Mouse (Mus musculus) liver, embryonic 13.5 days (tissue): ENCODE measurements around the gene Ltc4s. TPM values are rescaled to one million over a fixed set of nuclear protein-coding genes. Genes with fewer than 3 reads are reported as not detected.

Experiments used
- ATAC-seq: fragments of 200-750 bp; cut with Nextera tagmentation; 2 replicates; pipeline ENCODE4 v1.8.0; 2017; ENCODE audit warnings: low read depth, mild to moderate bottlenecking, moderate number of reproducible peaks, moderate library complexity
- DNase-seq: peaks from one replicate; pipeline ENCODE4 v3.0.0; 2022
- H3K27ac ChIP-seq: fragments of 300-500 bp; sonication (generic); 2 replicates; pipeline ENCODE4 v1.5.1; 2015; ENCODE audit warnings: moderate library complexity, mild to moderate bottlenecking, inconsistent platforms
- H3K27me3 ChIP-seq: fragments of 300-500 bp; sonication (generic); 2 replicates; pipeline ENCODE4 v1.6.1; 2015; ENCODE audit warnings: mild to moderate bottlenecking, inconsistent platforms
- H3K36me3 ChIP-seq: fragments of 300-500 bp; sonication (generic); 2 replicates; pipeline ENCODE4 v1.6.1; 2015; ENCODE audit warnings: mild to moderate bottlenecking, inconsistent platforms
- H3K4me1 ChIP-seq: fragments of 300-500 bp; sonication (generic); replicated peaks from 2 replicates; pipeline ENCODE4 v1.6.1; 2015; ENCODE audit warnings: inconsistent platforms
- H3K4me2 ChIP-seq: fragments of 300-500 bp; sonication (generic); 2 replicates; pipeline ENCODE4 v1.6.1; 2015; ENCODE audit warnings: inconsistent platforms, mild to moderate bottlenecking, moderate library complexity
- H3K4me3 ChIP-seq: fragments of 300-500 bp; sonication (generic); replicated peaks from 2 replicates; pipeline ENCODE4 v1.5.1; 2015; ENCODE audit warnings: mild to moderate bottlenecking, inconsistent platforms
- H3K9ac ChIP-seq: fragments of 300-500 bp; sonication (generic); 2 replicates; pipeline ENCODE4 v1.6.1; 2015; ENCODE audit warnings: mild to moderate bottlenecking, inconsistent platforms
- H3K9me3 ChIP-seq: fragments of 300-500 bp; sonication (generic); replicated peaks from 2 replicates; pipeline ENCODE4 v1.6.1; 2016; ENCODE audit warnings: inconsistent platforms
- WGBS: fragments of 180-500 bp; shearing (Covaris S2); methylation state at CpG from one replicate; pipeline ENCODE4 v1.1.7; 2015; ENCODE audit not compliant: insufficient replicate concordance; 5-methylcytosine and 5-hydroxymethylcytosine counted together
- polyA plus RNA-seq: library from polyadenylated mRNA; unstranded; fragments of >200 nt; fragmentation: Nextera tagmentation; extraction: Ambion mirVana; gene quantifications from 2 replicates; pipeline ENCODE4 v1.2.1, GENCODE M21; 2015

Ltc4s gene
- polyA plus RNA-seq, 1 experiment from 2014 or later = 0.99 TPM

- no peaks in the 10 kb centered on the region for H3K9me3 ChIP-seq
- H3K27me3 ChIP-seq = no peaks in the 10 kb centered on the region
- H3K4me2 ChIP-seq = no peak overlapping the region
- 58% methylated on average over 5 of the region's 5 CpGs for WGBS
- no peak overlapping the region for H3K9ac ChIP-seq
- no peak overlapping the region for H3K4me3 ChIP-seq
- H3K27ac ChIP-seq = no peak overlapping the region
- no peak for DNase-seq
- H3K4me1 ChIP-seq = peaks cover 8% of the 10 kb centered on the region; the same call in 1 of the 2 replicates
- ATAC-seq = no peak
- H3K36me3 ChIP-seq = no peaks in the 10 kb centered on the region
Measured at GRCm38 (mm10) chr11:50245269-50245668, 6.9 kb upstream of the Ltc4s start.

GRCm38 (mm10) chr11:50243926-50244325 is 5.5 kb upstream of the Ltc4s start:
- Histone ChIP-seq H3K9ac (no peak overlapping the region), H3K4me2 (no peak overlapping the region), H3K4me1 (peaks cover 17% of the 10 kb centered on the region), H3K9me3 (no peaks in the 10 kb centered on the region), H3K4me3 (no peak overlapping the region), H3K27ac (no peak overlapping the region), H3K36me3 (no peaks in the 10 kb centered on the region), H3K27me3 (no peaks in the 10 kb centered on the region)
- DNase-seq (no peak), ATAC-seq (no peak)
- WGBS = 41% methylated on average over 6 of the region's 6 CpGs

- Histone ChIP-seq H3K9ac (no peak overlapping the region), H3K36me3 (peaks cover 2% of the 10 kb centered on the region), H3K27me3 (peaks cover 3% of the 10 kb centered on the region; the same call in 1 of the 2 replicates), H3K27ac (no peak overlapping the region; the same call in 1 of the 2 replicates), H3K4me2 (no peak overlapping the region), H3K9me3 (no peaks in the 10 kb centered on the region), H3K4me3 (no peak overlapping the region), H3K4me1 (peaks cover 50% of the 10 kb centered on the region)
- ATAC-seq (no peak), DNase-seq (no peak)
- 28% methylated on average over 7 of the region's 7 CpGs for WGBS
Measured at GRCm38 (mm10) chr11:50240235-50240911, 2.0 kb upstream of the Ltc4s start.

GRCm38 (mm10) chr11:50238821-50239791 is 690 bp upstream of the Ltc4s start:
- DNase-seq (no peak), ATAC-seq (no peak)
- peak overlapping the region; percentile 2 for H3K27ac ChIP-seq
- H3K4me1 ChIP-seq = peaks cover 50% of the 10 kb centered on the region
- no peak overlapping the region for H3K4me3 ChIP-seq
- H3K9me3 ChIP-seq = no peaks in the 10 kb centered on the region
- H3K9ac ChIP-seq = 0 out of 2 replicates have a peak overlapping the region, but pooled peaks have one; percentile 2
- H3K4me2 ChIP-seq = peak overlapping the region; percentile 99; the same call in 1 of the 2 replicates
- H3K36me3 ChIP-seq = peaks cover 15% of the 10 kb centered on the region
- peaks cover 3% of the 10 kb centered on the region; the same call in 1 of the 2 replicates for H3K27me3 ChIP-seq
- 69% methylated on average over 9 of the region's 9 CpGs for WGBS

GRCm38 (mm10) chr11:50236937-50237835 is 1.2 kb downstream of the Ltc4s start:
- Histone ChIP-seq H3K9ac (peak overlapping the region; percentile 75), H3K4me1 (peaks cover 50% of the 10 kb centered on the region), H3K4me3 (peak overlapping the region; percentile 72), H3K27me3 (peaks cover 3% of the 10 kb centered on the region; the same call in 1 of the 2 replicates), H3K9me3 (no peaks in the 10 kb centered on the region), H3K27ac (no peak overlapping the region), H3K36me3 (peaks cover 34% of the 10 kb centered on the region), H3K4me2 (peak overlapping the region; percentile 99)
- 2% methylated on average over 66 of the region's 66 CpGs for WGBS
- no peak for DNase-seq
- peak; percentile 28 for ATAC-seq

GRCm38 (mm10) chr11:50236540-50236936 is 1.9 kb downstream of the Ltc4s start:
- peaks cover 41% of the 10 kb centered on the region for H3K36me3 ChIP-seq
- H3K4me2 ChIP-seq = peak overlapping the region; percentile 99
- peak overlapping the region; percentile 35 for H3K27ac ChIP-seq
- peak overlapping the region; percentile 72 for H3K4me3 ChIP-seq
- WGBS = 2% methylated on average over 26 of the region's 27 CpGs
- peaks cover 52% of the 10 kb centered on the region for H3K4me1 ChIP-seq
- DNase-seq (peak; percentile 88), ATAC-seq (peak; percentile 90)
- H3K9me3 ChIP-seq = no peaks in the 10 kb centered on the region
- H3K27me3 ChIP-seq = peaks cover 3% of the 10 kb centered on the region; the same call in 1 of the 2 replicates
- peak overlapping the region; percentile 75 for H3K9ac ChIP-seq

GRCm38 (mm10) chr11:50234606-50235005 is 3.8 kb downstream of the Ltc4s start:
- H3K4me3 ChIP-seq = no peak overlapping the region
- DNase-seq (no peak), ATAC-seq (no peak)
- H3K9me3 ChIP-seq = no peaks in the 10 kb centered on the region
- H3K27me3 ChIP-seq = peaks cover 3% of the 10 kb centered on the region; the same call in 1 of the 2 replicates
- no peak overlapping the region for H3K4me2 ChIP-seq
- H3K4me1 ChIP-seq = peaks cover 58% of the 10 kb centered on the region
- 91% methylated on average over 25 of the region's 25 CpGs for WGBS
- H3K9ac ChIP-seq = no peak overlapping the region
- no peak overlapping the region for H3K27ac ChIP-seq
- peaks cover 50% of the 10 kb centered on the region for H3K36me3 ChIP-seq

GRCm38 (mm10) chr11:50233993-50234392 is 4.4 kb downstream of the Ltc4s start:
- H3K27ac ChIP-seq = no peak overlapping the region
- H3K27me3 ChIP-seq = peaks cover 3% of the 10 kb centered on the region; the same call in 1 of the 2 replicates
- DNase-seq (no peak), ATAC-seq (no peak)
- peaks cover 50% of the 10 kb centered on the region for H3K36me3 ChIP-seq
- no peak overlapping the region for H3K9ac ChIP-seq
- H3K4me3 ChIP-seq = no peak overlapping the region
- no peaks in the 10 kb centered on the region for H3K9me3 ChIP-seq
- no peak overlapping the region for H3K4me2 ChIP-seq
- WGBS = 84% methylated on average over 11 of the region's 11 CpGs
- peaks cover 58% of the 10 kb centered on the region for H3K4me1 ChIP-seq

- Histone ChIP-seq H3K9me3 (no peaks in the 10 kb centered on the region), H3K36me3 (peaks cover 51% of the 10 kb centered on the region), H3K4me2 (no peak overlapping the region), H3K4me3 (no peak overlapping the region), H3K27me3 (peaks cover 3% of the 10 kb centered on the region; the same call in 1 of the 2 replicates), H3K4me1 (peaks cover 58% of the 10 kb centered on the region), H3K9ac (no peak overlapping the region), H3K27ac (no peak overlapping the region)
- 79% methylated on average over 13 of the region's 13 CpGs for WGBS
- ATAC-seq (no peak), DNase-seq (no peak)
Measured at GRCm38 (mm10) chr11:50233022-50233421, 5.4 kb downstream of the Ltc4s start.

- Histone ChIP-seq H3K27me3 (no peaks in the 10 kb centered on the region), H3K36me3 (peaks cover 55% of the 10 kb centered on the region), H3K9ac (no peak overlapping the region), H3K4me2 (peak overlapping the region; percentile 44), H3K4me3 (no peak overlapping the region), H3K27ac (no peak overlapping the region), H3K4me1 (peaks cover 58% of the 10 kb centered on the region), H3K9me3 (no peaks in the 10 kb centered on the region)
- WGBS = 36% methylated on average over 8 of the region's 8 CpGs
- DNase-seq = no peak
- no peak for ATAC-seq
Measured at GRCm38 (mm10) chr11:50231411-50231810, 7.0 kb downstream of the Ltc4s start.
